Mouse (Mus musculus) small intestine, adult 2 months (tissue): ENCODE data around the gene Camta2.

Source experiments
- CTCF ChIP-seq: fragments of 200-500 bp; IDR thresholded peaks from 2 replicates; pipeline ENCODE4 v1.5.1; 2012; ENCODE audit warnings: low read depth, mild to moderate bottlenecking, control low read depth, inconsistent platforms, low read length, moderate library complexity, mixed read lengths; ENCODE audit not compliant: insufficient replicate concordance, insufficient read length; ENCODE audit errors: extremely low read depth
- POLR2A ChIP-seq: fragments of 200-500 bp; IDR thresholded peaks from 2 replicates; pipeline ENCODE4 v1.6.1; 2012; ENCODE audit warnings: low read depth, mild to moderate bottlenecking, control low read depth, inconsistent platforms, low read length, moderate library complexity

DNA sequence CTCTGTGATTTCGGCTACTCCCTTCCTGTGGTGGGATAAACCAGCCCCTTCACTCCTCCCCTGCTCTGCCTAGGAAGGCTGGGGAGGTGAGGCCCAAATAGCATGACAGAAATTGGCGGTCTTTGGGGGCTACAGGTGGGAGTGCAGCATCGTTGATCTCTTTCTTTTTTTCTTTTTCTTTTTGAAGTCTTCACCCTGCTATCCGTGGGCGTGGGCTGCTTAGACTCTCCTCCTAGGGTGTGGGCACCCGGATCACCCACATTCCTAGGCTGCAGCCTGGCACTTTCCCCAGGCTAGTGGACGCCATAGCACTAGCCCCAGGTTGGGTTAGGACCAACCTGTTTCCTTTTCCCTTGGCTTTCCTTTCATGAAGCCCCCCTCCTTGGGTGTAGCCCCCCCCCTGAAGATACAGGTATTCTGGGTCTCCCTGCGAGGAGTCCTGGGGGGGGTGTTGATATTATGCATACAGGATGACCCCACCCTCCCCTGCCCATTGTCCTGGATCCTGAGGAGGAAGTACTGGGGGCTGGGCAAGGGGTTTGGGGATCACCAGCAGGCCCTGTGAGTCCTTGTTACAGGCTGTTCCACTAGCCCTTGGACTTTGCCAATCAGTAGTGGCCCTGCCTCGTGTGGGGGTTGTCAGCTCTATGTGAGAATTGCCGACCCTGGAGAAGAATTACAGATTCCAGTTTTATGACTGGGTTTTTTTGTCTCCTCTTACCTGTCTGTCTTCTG is 13.5 kb upstream of the Camta2 start:
- TF ChIP-seq CTCF: no peak
- no peak for TF ChIP-seq POLR2A
